Mouse (Mus musculus) cortical plate, adult 2 months (tissue): ENCODE results near the gene Glis2.

Experiments used
- CTCF ChIP-seq: fragments of 200-500 bp; IDR thresholded peaks from 2 replicates; pipeline ENCODE4 v1.5.1; 2011; ENCODE audit warnings: mild to moderate bottlenecking, control low read depth, low read length; ENCODE audit not compliant: insufficient read depth; ENCODE audit errors: extremely low read depth
- POLR2A ChIP-seq: fragments of 200-500 bp; IDR thresholded peaks from 2 replicates; pipeline ENCODE4 v1.6.1; 2011; ENCODE audit warnings: mild to moderate bottlenecking, low read length, control low read depth; ENCODE audit not compliant: insufficient read depth; ENCODE audit errors: extremely low read depth

DNA sequence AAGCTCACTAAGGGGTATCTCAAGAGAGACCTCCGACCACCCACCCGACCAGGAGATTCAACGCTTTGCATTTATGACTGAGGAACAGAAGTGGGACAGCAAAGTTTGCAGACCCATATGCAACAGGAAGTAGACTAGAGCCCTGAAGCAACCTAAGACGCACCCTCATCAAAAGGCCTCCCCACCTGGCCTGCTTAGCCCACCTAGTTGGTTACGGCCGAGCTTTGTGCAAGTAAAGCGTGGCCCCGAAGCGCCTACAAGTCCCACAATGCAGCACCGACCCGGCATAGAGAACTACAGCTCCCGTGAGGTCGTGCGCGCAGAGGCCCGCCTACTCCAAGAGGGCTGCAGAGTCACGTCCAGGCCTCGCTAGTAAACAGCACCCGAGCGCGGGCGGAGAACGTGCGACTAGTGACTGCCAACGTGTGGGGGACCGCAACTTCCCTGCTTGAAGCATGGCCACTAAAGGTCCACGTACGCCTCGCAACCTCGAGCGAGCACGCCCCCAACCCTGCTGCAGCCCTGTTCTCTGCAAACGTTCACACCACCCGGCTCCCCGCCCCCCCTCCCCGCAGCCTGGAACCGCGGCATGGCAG lies 36.0 kb upstream of the Glis2 start:
- TF ChIP-seq CTCF (no peak), POLR2A (peak; percentile 85)
